Mouse (Mus musculus) thymus, adult 2 months (tissue): Measurements from ENCODE around the gene Bgn. TPM values are rescaled to one million over a fixed set of nuclear protein-coding genes. Genes with fewer than 3 reads are reported as not detected.

Experiments
- DNase-seq: peaks from one replicate; pipeline ENCODE4 v3.0.0; 2021
- H3K27ac ChIP-seq: fragments of 200-500 bp; 2 replicates; pipeline ENCODE4 v1.5.1; 2012; ENCODE audit warnings: low read length, control low read depth; ENCODE audit not compliant: control insufficient read depth, insufficient read depth
- H3K27me3 ChIP-seq: fragments of 200-500 bp; 2 replicates; pipeline ENCODE4 v1.6.1; 2012; ENCODE audit warnings: mild to moderate bottlenecking, low read length, moderate library complexity, mixed read lengths; ENCODE audit not compliant: control insufficient read depth, insufficient read depth
- H3K36me3 ChIP-seq: fragments of 200-500 bp; 2 replicates; pipeline ENCODE4 v1.6.1; 2012; ENCODE audit warnings: mild to moderate bottlenecking, low read length, moderate library complexity; ENCODE audit not compliant: control insufficient read depth, insufficient read depth
- H3K4me1 ChIP-seq: fragments of 200-500 bp; replicated peaks from 2 replicates; pipeline ENCODE4 v1.6.1; 2012; ENCODE audit warnings: low read length; ENCODE audit not compliant: control insufficient read depth, insufficient read depth
- H3K4me3 ChIP-seq: fragments of 200-500 bp; 2 replicates; pipeline ENCODE4 v1.5.1; 2012; ENCODE audit warnings: mild to moderate bottlenecking, low read length, control low read depth, moderate library complexity; ENCODE audit not compliant: control insufficient read depth, insufficient read depth
- CTCF ChIP-seq: fragments of 200-500 bp; IDR thresholded peaks from 2 replicates; pipeline ENCODE4 v1.5.1; 2012; ENCODE audit warnings: mild to moderate bottlenecking, control low read depth, low read length, moderate library complexity, borderline replicate concordance; ENCODE audit not compliant: control insufficient read depth, poor library complexity, insufficient read depth; ENCODE audit errors: extremely low read depth
- POLR2A ChIP-seq: fragments of 200-500 bp; IDR thresholded peaks from 2 replicates; pipeline ENCODE4 v1.6.1; 2012; ENCODE audit warnings: mild to moderate bottlenecking, low read length, control low read depth, moderate library complexity; ENCODE audit not compliant: control insufficient read depth, poor library complexity, insufficient read depth; ENCODE audit errors: extremely low read depth
- WGBS: fragments of 180-500 bp; shearing (Covaris S2); methylation state at CpG from one replicate; pipeline ENCODE4 v1.1.7; 2018; 5-methylcytosine and 5-hydroxymethylcytosine counted together
- polyA plus RNA-seq: library from polyadenylated mRNA; depleted of rRNA; stranded (reverse); fragments of >200 nt; gene quantifications from 2 replicates; pipeline ENCODE4 v1.2.3, GENCODE M21; 2012

The Bgn gene
- polyA plus RNA-seq, 1 experiment: 91.6 TPM

- whole genome bisulfite sequencing: 92% methylated on average over 2 of the region's 2 CpGs
- H3K27me3 ChIP-seq: no peaks in the 10 kb centered on the region
- TF ChIP-seq POLR2A (no peak), CTCF (no peak)
- DNase-seq: no peak
- H3K4me1 ChIP-seq: no peaks in the 10 kb centered on the region
- H3K36me3 ChIP-seq: no peaks in the 10 kb centered on the region
- no peak overlapping the region for H3K4me3 ChIP-seq
- H3K27ac ChIP-seq: no peak overlapping the region
Observed at GRCm38 (mm10) chrX:73476621-73477020, 6.8 kb upstream of the Bgn start.

DNA sequence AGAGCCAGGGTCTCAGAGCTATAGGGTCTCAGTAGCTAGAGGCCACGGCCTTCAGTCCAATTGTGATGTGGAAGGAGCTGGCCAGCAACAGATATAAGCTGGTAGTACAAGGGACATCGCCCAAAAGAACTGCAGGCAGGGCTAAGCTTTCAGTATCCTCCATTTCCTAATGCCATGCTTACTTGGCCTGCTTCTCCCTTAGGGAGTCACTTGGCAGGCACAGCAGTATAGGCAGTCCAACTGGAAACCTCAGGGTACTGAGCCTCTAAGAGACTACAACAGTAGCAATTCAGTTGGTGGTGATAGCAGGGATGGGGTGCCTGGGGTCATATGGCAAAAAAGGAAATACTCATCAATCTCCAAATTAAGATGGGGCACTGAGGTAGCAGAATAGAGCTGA is 5.9 kb upstream of the Bgn start:
- Histone ChIP-seq H3K4me1 (no peaks in the 10 kb centered on the region), H3K27me3 (no peaks in the 10 kb centered on the region), H3K36me3 (no peaks in the 10 kb centered on the region), H3K27ac (no peak overlapping the region), H3K4me3 (no peak overlapping the region)
- WGBS: 94% methylated on average over 2 of the region's 2 CpGs
- TF ChIP-seq POLR2A (no peak), CTCF (no peak)
- no peak for DNase-seq

DNA sequence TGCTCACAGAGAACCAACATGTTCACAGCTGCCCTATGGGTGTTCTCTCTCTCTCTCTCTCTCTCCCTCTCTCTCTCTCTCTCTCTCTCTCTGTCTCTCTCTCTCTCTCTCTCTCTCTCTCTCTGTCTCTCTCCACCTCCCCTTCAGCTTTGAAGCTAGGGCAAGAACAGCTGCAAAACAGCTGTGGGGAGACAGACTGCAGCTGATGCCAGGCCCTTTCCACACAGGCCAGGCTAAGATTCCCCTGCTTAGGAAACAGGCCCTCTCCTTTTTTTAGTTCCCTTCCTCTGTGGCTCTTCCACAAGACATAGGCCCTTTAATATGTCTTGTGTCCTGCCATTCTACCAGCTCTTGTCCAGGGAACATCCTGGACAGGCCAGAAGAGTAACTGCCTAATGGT is 3.7 kb upstream of the Bgn start:
- Histone ChIP-seq H3K4me3 (no peak overlapping the region), H3K36me3 (no peaks in the 10 kb centered on the region), H3K27me3 (no peaks in the 10 kb centered on the region), H3K4me1 (no peaks in the 10 kb centered on the region), H3K27ac (no peak overlapping the region)
- TF ChIP-seq POLR2A: no peak
- no peak for DNase-seq

DNA sequence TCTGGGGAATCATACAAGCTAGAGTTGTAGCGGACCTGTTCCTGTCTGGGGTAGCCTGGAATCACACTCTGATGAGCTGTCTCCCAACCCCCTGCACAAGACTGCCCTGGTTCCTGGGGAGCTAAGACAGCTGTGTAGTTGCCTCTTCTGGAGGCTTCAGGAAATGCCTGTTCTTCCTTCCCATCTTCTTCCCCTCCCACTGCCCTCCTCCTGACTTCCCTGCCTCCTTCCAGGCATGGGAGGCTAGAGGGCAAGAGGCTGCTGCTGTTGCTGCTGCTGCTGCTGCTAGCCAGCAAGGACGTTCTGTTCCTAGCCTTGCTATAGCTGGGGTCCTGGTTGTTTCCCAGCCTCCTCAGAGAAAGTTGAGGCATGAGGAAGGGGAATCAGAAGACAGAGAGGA is 3.1 kb upstream of the Bgn start:
- TF ChIP-seq CTCF (no peak), POLR2A (no peak)
- Histone ChIP-seq H3K4me1 (no peaks in the 10 kb centered on the region), H3K27me3 (no peaks in the 10 kb centered on the region), H3K27ac (no peak overlapping the region), H3K36me3 (no peaks in the 10 kb centered on the region), H3K4me3 (no peak overlapping the region)
- DNase-seq: no peak
- 92% methylated on average over 2 of the region's 2 CpGs for WGBS

GRCm38 (mm10) chrX:73482643-73483483 is 539 bp upstream of the Bgn start:
- Histone ChIP-seq H3K27me3 (no peaks in the 10 kb centered on the region), H3K36me3 (no peaks in the 10 kb centered on the region), H3K27ac (no peak overlapping the region), H3K4me1 (no peaks in the 10 kb centered on the region), H3K4me3 (no peak overlapping the region)
- WGBS: 29% methylated on average over 4 of the region's 4 CpGs
- TF ChIP-seq CTCF (no peak), POLR2A (no peak)
- no peak for DNase-seq

- TF ChIP-seq CTCF (no peak), POLR2A (no peak)
- H3K36me3 ChIP-seq: no peaks in the 10 kb centered on the region
- DNase-seq: no peak
- H3K4me3 ChIP-seq: no peak overlapping the region
- 100% methylated on average over 1 of the region's 1 CpGs for WGBS
- H3K27ac ChIP-seq: no peak overlapping the region
- H3K27me3 ChIP-seq: no peaks in the 10 kb centered on the region
- H3K4me1 ChIP-seq: no peaks in the 10 kb centered on the region
Observed at GRCm38 (mm10) chrX:73484076-73484475, 674 bp downstream of the Bgn start.

DNA sequence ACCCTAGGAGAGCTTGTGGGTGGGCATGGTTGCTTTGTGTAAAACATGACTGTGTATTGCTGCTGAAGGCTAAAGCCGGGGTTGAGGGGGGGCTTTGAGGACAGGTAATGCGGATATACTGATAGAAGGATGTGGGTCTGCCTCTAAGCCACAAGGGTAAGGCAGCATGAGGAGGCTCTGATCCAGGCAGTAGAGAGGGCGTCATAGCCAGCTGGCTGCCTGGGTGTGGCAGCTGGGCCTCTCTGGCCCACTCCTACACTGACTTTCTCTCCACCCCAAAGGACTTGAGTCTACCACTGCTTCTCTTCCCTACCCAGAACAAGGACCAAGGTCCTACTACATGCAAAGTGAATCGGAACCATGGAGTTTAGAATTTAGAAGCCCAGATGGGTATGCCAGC is 1.5 kb downstream of the Bgn start:
- no peaks in the 10 kb centered on the region for H3K27me3 ChIP-seq
- no peaks in the 10 kb centered on the region for H3K4me1 ChIP-seq
- no peak for DNase-seq
- TF ChIP-seq CTCF (no peak), POLR2A (no peak)
- WGBS: 67% methylated on average over 4 of the region's 4 CpGs
- no peaks in the 10 kb centered on the region for H3K36me3 ChIP-seq
- H3K4me3 ChIP-seq: no peak overlapping the region
- no peak overlapping the region for H3K27ac ChIP-seq
